Mouse (Mus musculus) layer of hippocampus, adult 9-11 months (tissue): ENCODE data around the gene Oxld1.
"Not testable (repeated sequence)": the region's sequence is repeated elsewhere in the genome, so short reads cannot be mapped to it uniquely, and the experiment has no call there.

ENCODE experiments used
- DNase-seq: peaks from one replicate; pipeline ENCODE4 v3.0.0; 2022

The Oxld1 gene

DNA sequence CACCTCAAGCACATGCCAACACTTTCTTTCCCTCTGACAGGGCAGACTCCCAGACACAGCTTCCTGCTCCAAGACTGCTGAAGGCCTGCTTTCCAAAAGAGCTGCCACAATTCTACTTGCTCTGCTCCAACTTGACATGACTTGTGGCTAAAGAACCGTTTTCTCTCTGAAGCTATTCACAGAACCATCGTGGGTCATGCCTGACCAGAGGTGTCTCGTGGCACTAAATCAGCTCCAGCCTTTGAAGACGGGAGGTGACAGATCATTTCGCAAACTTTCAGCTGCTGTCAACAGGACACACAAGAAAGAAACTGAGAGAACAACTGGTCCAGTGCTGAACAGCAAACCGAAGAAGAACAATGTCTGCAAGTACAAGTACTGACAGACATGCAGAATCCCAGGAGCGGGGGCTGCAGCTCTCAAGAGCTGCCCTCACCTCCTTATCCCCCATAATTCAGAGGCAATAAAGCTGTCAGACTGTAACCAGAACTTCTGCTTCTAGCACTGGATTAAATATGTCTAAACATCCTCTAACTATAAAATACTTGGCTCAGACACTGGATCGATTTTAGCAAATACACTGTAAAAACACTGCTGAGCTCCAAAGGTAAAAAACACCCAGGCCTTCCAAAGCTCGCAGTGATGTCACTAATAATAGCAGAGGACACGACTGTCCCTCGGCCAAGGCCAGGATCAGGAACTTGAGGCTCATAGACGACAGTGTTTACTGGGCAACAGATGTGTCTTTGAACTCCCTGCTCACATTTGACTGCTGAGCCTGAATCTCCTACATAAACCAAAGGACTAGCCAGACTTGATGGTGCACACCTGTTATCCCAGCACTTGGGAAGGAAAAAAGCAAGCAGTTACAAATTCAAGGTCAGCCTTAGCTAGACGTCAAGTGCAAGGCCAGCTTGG lies 35.0 kb downstream of the Oxld1 start:
- no peak for DNase-seq

DNA sequence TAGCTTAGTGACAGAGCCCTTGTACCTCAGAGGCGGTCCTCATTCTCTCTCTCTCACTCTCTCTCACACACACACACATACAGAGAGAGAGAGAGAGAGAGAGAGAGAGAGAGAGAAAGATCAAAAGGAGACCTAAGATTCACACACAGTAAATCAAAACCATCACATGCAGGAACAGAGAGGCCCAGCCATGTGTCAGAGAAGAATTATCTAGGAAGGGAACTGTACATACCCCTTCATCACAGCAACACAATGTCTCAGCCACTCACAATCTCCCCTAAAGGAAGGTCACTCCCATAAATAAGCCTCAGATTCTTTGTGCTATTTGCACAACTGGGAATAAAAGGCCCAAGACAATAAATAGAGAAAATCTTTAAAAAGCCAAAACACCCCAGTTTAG lies 39.3 kb downstream of the Oxld1 start:
- no peak for DNase-seq

DNA sequence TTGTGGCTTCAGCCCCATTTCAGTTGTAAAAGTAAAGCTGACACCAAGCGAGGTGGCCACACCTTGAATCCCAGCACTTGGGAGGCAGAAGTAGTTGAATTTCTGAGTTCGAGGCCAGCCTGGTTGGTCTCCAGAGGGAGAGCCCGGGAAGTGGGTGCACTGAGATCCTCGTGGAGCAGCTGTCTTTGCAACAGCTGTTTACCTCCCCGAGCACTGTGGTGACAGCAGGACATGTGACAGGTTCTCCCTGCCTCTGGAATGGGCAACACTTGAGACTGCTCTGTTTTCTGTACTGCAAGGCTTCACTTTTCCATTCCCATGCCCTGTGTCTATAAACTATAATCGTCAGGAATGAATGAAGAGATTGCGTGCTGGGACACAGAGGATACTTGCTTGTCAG lies 40.0 kb downstream of the Oxld1 start:
- DNase-seq = no peak

DNA sequence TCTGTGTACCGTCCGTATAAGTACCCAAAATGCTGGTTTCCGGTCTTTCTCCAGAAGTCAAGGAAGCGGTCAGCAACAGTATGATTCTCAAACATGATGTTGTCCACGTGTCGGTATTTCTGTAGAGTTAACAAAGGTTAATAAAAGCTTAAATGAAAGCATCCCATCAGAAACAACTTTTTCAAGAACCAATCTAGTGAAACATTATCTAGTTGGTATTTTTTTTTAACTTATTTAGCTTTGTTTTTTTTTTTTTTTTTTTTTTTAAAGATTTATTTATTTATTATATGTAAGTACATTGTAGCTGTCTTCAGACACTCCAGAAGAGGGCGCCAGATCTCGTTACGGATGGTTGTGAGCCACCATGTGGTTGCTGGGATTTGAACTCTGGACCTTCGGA lies 44.2 kb downstream of the Oxld1 start:
- not testable (repeated sequence) for DNase-seq
